Mouse (Mus musculus): ENCODE results near the gene Sult2b1.

The Sult2b1 gene

GRCm38 (mm10) chr7:45712022-45712757 lies 72.3 kb downstream of the Sult2b1 start:
- no peak for DNase-seq (ENCODE audit: low read depth, low spot score)

GRCm38 (mm10) chr7:45711316-45712021 lies 73.0 kb downstream of the Sult2b1 start:
- no peak for DNase-seq (ENCODE audit: low read depth, low spot score)

GRCm38 (mm10) chr7:45710477-45711191 lies 73.8 kb downstream of the Sult2b1 start:
- no peak for DNase-seq (ENCODE audit: low read depth, low spot score)

GRCm38 (mm10) chr7:45709677-45710355 lies 74.7 kb downstream of the Sult2b1 start:
- DNase-seq (ENCODE audit: low read depth, low spot score) = no peak

GRCm38 (mm10) chr7:45709036-45709435 lies 75.4 kb downstream of the Sult2b1 start:
- DNase-seq (ENCODE audit: low read depth, low spot score) = no peak

- no peak for DNase-seq (ENCODE audit: low read depth, low spot score)
These were observed 76.2 kb downstream of the Sult2b1 start for GRCm38 (mm10) chr7:45708221-45708761.

- DNase-seq (ENCODE audit: low read depth, low spot score) = peak; percentile 89
These were observed 77.0 kb downstream of the Sult2b1 start for GRCm38 (mm10) chr7:45707375-45707967.

- no peak for DNase-seq (ENCODE audit: low read depth, low spot score)
These were observed 77.7 kb downstream of the Sult2b1 start for GRCm38 (mm10) chr7:45706721-45707241.

- DNase-seq (ENCODE audit: low read depth, low spot score) = no peak
These were observed 78.6 kb downstream of the Sult2b1 start for GRCm38 (mm10) chr7:45705873-45706281.

GRCm38 (mm10) chr7:45705443-45705864 lies 79.0 kb downstream of the Sult2b1 start:
- no peak for DNase-seq (ENCODE audit: low read depth, low spot score)

GRCm38 (mm10) chr7:45704730-45705442 lies 79.6 kb downstream of the Sult2b1 start, which contains the start of gene Dbp:
Gene Dbp, plus strand, starts transcription at chr7:45705088.
- DNase-seq (ENCODE audit: low read depth, low spot score) = peak; percentile 98

- DNase-seq (ENCODE audit: low read depth, low spot score) = no peak
These were observed 80.4 kb downstream of the Sult2b1 start for GRCm38 (mm10) chr7:45704046-45704559.

- no peak for DNase-seq (ENCODE audit: low read depth, low spot score)
These were observed 80.9 kb downstream of the Sult2b1 start for GRCm38 (mm10) chr7:45703521-45704033.

- no peak for DNase-seq (ENCODE audit: low read depth, low spot score)
These were observed 81.5 kb downstream of the Sult2b1 start for GRCm38 (mm10) chr7:45702809-45703520.

- no peak for DNase-seq (ENCODE audit: low read depth, low spot score)
These were observed 82.2 kb downstream of the Sult2b1 start for GRCm38 (mm10) chr7:45702316-45702715.

GRCm38 (mm10) chr7:45701607-45702006 lies 82.9 kb downstream of the Sult2b1 start:
- DNase-seq (ENCODE audit: low read depth, low spot score) = no peak

GRCm38 (mm10) chr7:45701072-45701471 lies 83.4 kb downstream of the Sult2b1 start:
- DNase-seq (ENCODE audit: low read depth, low spot score) = no peak

GRCm38 (mm10) chr7:45700301-45701015 lies 84.0 kb downstream of the Sult2b1 start:
- no peak for DNase-seq (ENCODE audit: low read depth, low spot score)
